In the genomic region with DNA sequence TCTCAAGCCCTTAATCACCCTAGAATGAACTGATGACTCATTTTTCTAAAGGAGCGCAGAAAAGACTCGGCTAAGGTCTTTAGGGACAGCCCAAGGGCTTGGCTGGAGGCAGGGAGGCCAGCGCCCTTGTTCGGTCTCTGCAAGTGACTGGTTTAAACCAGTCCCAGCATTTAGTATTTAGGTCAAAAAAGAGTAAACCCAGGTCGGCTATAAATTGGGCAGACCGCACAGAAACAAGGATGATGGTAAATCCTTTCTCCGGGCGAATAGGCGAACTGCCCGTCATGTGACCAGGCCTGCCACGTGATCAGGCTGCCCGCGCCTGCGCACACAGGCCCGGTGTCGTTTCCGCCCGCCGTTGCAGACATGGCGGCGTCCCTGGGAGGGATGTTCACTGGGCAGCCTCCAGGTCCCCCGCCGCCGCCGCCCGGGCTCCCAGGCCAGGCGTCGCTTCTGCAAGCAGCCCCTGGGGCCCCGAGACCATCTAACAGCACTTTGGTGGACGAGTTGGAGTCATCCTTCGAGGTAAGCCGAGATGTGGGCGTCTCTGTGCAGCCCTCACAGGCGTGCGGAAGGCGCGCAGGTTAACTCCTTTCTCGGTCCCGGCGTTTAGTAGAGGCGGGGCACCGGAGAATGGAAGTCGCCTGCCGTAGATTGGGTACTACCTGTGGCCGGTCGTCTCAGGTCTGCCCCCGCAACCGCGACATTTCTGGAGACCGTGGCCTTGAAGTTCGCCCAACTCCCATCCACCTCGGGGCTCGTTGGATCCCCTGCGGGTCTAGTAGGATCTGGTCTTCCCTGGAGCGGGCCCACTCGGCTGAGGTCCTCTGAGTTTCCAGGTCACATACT, we compare ENCODE assay signal across 8 mouse cellular contexts. TPM values are rescaled to one million over a fixed set of nuclear protein-coding genes. Genes with fewer than 3 reads are reported as not detected.
DNase-seq lines count a peak whose midpoint lies in the region; ATAC-seq lines count a peak whose summit lies in the region.

A gene (plus strand): TSS at position 270 of the 849 bp plus-strand sequence.

- H3K4me3 ChIP-seq in intestine, embryonic 14.5 days (ENCODE audit: low read depth, low read length): peak within 1 kb of the TSS; percentile 97

- peak within 1 kb of the TSS; percentile 88 for H3K9ac ChIP-seq in intestine, embryonic 14.5 days (ENCODE audit: low read length)

- intact Hi-C loops in left cerebral cortex, postnatal 14 days (cut with DNase I): no loop called here

- H3K4me2 ChIP-seq in intestine, embryonic 14.5 days (ENCODE audit: low read length): peak within 1 kb of the TSS; percentile 95

- no peaks in the 10 kb centered on the region for H3K27me3 ChIP-seq in intestine, embryonic 14.5 days (replicated peaks; ENCODE audit: control insufficient read depth, insufficient read depth, low read length)

- peaks cover 8% of the 10 kb centered on the region for H3K4me1 ChIP-seq in intestine, embryonic 14.5 days (replicated peaks; ENCODE audit: control insufficient read depth, insufficient read depth, low read length)

- peak within 1 kb of the TSS; percentile 38; the same call in 1 of the 2 replicates for H3K27ac ChIP-seq in intestine, embryonic 14.5 days (ENCODE audit: low read depth)

- DNase-seq in adrenal gland, adult (ENCODE audit: inconsistent age in 2 of 2, low spot score in 1 of 2): peak; percentile 95 to 98
- peak; percentile 93 for DNase-seq in embryo, embryonic 10.5 days (ENCODE audit: low spot score)
- peak; percentile 94 for DNase-seq in gastrocnemius, postnatal 25 days
- DNase-seq in intestine, embryonic 14.5 days (ENCODE audit: low spot score): peak; percentile 97
- peak; percentile 96 to 97 for DNase-seq in left cerebral cortex, postnatal 14 days (ENCODE audit: low spot score in 2 of 2)
- DNase-seq in mesoderm, embryonic 11.5 days (ENCODE audit: low read depth, low spot score): peak; percentile 93
- DNase-seq in right cerebral cortex, postnatal 36 days (ENCODE audit: low spot score in 2 of 2): peak; percentile 91 to 92
- peak; percentile 90 for DNase-seq in yolk sac, embryonic 10.5 days (ENCODE audit: low spot score)

- no peaks in the 10 kb centered on the region for H3K9me3 ChIP-seq in intestine, embryonic 14.5 days (ENCODE audit: control insufficient read depth, low read length)

- peaks cover 30% of the 10 kb centered on the region for H3K36me3 ChIP-seq in intestine, embryonic 14.5 days (ENCODE audit: control insufficient read depth, insufficient read depth, low read length)

- WGBS in intestine, embryonic 14.5 days: 2% methylated on average over 56 of the region's 56 CpGs

- ATAC-seq in intestine, embryonic 14.5 days (replicated peaks; ENCODE audit: low FRiP score, low TSS enrichment, low read depth): peak; percentile 96

RNA-seq across cellular contexts. Expression of the gene that starts here (rescaled TPM):
- total RNA-seq in gastrocnemius, postnatal 25 days (2021): 10 to 100 TPM; 46.0 to 48.6 TPM
- polyA plus RNA-seq in intestine, embryonic 14.5 days (2014; fragmentation: Nextera tagmentation; extraction: Ambion mirVana): 233 and 253 TPM in 2 replicates
- total RNA-seq in left cerebral cortex, postnatal 14 days (2021): 10 to 100 TPM; 79.0 to 83.9 TPM

Comparison
In these comparisons a context has a peak if more than half of its experiments do, and no peak if none do; other contexts are left out.
1. Peak in every context shown above with its lines: DNase-seq, ATAC-seq, H3K4me3 ChIP-seq and H3K27ac ChIP-seq.